Mouse (Mus musculus) activated CD4-positive, CD25-positive, alpha-beta regulatory T cell (primary cell): ENCODE data around the gene Pou5f1. TPM values are rescaled to one million over a fixed set of nuclear protein-coding genes. Genes with fewer than 3 reads are reported as not detected.

Experiments
- polyA plus RNA-seq, 2 experiments: library from polyadenylated mRNA; unstranded; fragments of 100-300 nt; shearing (Covaris generic); gene quantifications; one replicate each; pipeline ENCODE4 v1.2.1; 2017

Pou5f1 gene
- not detected for polyA plus RNA-seq

DNA sequence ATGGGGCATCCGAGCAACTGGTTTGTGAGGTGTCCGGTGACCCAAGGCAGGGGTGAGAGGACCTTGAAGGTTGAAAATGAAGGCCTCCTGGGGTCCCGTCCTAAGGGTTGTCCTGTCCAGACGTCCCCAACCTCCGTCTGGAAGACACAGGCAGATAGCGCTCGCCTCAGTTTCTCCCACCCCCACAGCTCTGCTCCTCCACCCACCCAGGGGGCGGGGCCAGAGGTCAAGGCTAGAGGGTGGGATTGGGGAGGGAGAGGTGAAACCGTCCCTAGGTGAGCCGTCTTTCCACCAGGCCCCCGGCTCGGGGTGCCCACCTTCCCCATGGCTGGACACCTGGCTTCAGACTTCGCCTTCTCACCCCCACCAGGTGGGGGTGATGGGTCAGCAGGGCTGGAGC lies at the start of gene Pou5f1:
Gene Pou5f1 (plus strand): TSS at position 243 of the 400 bp plus-strand sequence.

DNA sequence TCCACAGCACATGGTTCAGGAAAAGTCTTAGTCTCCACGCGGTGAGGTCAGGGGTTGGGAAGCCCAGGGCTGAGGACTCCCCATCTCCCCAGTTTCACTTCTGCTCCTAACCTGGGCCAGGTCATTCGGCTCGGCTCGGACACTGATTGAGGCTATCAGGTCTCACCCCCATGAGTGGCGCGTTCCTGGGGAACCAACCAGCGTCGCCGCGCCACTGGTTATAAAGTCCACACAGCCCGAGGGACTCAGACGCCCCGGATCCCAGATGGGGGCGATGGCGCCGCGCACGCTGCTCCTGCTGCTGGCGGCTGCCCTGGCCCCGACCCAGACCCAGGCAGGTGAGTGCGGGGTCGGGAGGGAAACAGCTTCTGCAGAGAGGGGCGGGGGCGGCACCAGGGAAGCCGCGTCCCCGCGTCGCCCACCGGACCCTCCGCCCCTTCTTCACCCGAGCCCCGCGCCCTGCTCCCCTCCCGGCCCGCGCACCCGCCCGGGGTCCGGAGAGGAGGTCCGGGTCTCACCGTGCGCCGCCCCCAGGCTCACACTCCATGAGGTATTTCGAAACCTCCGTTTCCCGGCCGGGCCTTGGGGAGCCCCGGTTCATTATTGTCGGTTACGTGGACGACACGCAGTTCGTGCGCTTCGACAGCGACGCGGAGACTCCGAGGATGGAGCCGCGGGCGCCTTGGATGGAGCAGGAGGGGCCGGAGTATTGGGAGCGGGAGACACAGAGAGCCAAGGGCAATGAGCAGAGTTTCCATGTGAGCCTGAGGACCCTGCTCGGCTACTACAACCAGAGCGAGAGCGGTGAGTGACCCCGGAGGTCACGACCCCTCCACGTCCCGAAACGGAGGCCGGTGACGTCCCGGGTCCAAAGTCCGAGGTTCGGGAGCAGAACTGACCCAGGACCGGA lies 35.7 kb upstream of the Pou5f1 start, which contains the start of gene H2-Q10:
Gene H2-Q10 (plus strand): TSS at position 248 of the 910 bp plus-strand sequence.

DNA sequence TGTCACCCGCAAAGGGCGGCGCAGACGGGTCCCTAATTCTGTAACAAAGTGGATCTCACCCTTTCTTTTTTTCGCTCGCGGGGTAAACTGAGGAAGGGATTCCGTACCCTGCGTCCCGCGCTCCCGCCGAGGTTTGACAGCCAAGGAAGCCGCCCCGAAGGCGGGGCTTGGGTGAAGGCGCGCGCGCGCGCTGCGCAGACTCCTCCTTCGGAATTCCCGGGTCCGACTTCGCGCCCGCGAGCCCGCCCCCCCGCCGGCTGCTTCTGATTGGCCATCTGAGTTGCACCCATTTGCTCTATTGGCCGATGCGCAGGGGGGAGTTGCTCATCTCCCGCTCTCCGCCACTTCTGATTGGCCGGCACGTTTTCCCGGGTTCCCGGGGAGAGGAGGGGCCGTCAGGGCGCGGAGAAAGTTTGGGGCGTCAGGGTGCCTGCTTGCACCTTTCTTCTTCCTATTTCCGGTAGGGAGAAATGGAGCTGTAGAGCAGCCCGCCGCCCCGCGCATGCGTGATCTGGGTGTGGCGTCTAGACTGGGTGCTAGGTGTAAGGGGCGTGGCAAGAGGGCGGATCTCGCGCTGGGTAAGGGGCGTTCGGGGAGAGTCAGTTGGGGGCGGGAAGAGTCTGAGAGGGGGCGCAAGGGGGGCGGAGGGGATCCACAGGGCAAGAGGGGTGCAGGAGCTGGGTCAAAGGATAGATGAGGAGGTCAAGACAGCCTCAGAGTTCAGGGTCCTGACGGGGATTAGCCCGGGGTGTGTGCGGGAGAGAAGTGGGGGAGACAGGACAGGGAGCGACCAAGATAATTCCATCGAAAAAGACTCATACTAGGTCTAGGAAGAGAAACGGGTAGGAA lies 11.1 kb downstream of the Pou5f1 start, which contains the start of the genes Tcf19 and Cchcr1:
Gene Tcf19 (minus strand): TSS at position 173 of the 849 bp plus-strand sequence.
Gene Cchcr1 (plus strand): TSS at position 449 of the 849 bp plus-strand sequence.

DNA sequence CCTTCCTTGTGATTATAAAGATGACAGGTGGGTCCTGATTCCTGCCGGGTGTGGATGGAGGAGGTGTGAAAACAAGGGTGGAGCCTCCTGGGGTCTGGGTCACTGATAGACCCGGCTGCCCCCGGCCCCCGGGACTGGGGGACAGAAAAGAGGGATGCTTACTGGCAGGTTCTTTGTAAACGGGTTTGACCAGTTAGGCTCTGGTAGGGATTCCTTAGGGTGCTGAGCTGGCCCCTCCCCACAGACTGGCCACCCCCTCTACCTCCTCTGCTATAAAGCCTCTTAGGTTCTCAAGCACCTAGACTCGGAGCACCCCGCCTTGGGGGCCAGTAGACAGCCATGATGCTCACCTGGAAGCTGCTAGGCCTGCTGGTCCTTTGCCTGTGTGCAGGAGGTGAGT lies 27.1 kb downstream of the Pou5f1 start, which contains the start of gene Psors1c2:
Gene Psors1c2 (plus strand): TSS at position 301 of the 400 bp plus-strand sequence.

DNA sequence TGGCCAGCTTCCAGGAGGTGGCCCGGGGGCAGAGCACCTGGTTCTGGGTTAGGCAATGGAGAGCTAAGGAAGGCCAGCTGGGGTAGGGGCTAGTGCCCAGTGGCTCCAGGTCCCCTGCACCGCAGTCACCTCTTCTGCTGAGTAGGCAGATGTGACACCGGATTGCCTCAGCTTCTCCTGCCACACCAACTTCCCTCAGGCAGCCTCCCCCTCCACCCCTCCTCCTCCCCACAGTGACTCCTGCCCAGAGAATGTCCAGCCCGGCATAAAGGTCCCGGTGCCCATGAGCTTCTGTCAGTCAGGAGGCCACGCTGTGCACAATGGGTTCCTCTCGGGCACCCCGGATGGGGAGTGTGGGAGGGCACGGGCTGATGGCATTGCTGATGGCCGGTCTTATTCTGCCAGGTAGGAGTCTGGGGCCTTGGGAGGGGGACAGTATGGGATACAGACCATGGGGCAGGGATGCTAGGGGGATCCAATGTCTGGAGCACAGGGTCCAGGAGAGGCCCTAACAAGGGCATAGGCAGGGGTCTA lies 46.1 kb downstream of the Pou5f1 start, which contains the start of gene Cdsn:
Gene Cdsn (plus strand): TSS at position 248 of the 534 bp plus-strand sequence.

Other genes with a start within 250 kb of the Pou5f1 start
- 1,000 to 10,000 TPM; 4,556 to 6,565 TPM for gene H2-D1, start 243.3 kb upstream of the Pou5f1 start, polyA plus RNA-seq
- gene H2-Q1, start 185.6 kb upstream of the Pou5f1 start, polyA plus RNA-seq = under 1 TPM in 1 of 2 experiments, not detected in 1; 0.64 TPM
- gene H2-Q2, start 163.8 kb upstream of the Pou5f1 start, polyA plus RNA-seq = 10 to 100 TPM; 10.9 to 18.5 TPM
- 10 to 100 TPM; 45.4 to 61.9 TPM for gene H2-Q4, start 126.4 kb upstream of the Pou5f1 start, polyA plus RNA-seq
- gene H2-Q6, start 81.2 kb upstream of the Pou5f1 start, polyA plus RNA-seq = 100 to 1,000 TPM; 448 to 693 TPM
- gene H2-Q7, start 66.9 kb upstream of the Pou5f1 start, polyA plus RNA-seq = 1,000 to 10,000 TPM; 1,586 to 2,503 TPM
- gene H2-Q10, start 35.9 kb upstream of the Pou5f1 start, polyA plus RNA-seq = 10 to 100 TPM; 13.2 to 21.8 TPM
- gene Tcf19, start 10.8 kb downstream of the Pou5f1 start, polyA plus RNA-seq = 10 to 100 TPM; 31.6 to 32.0 TPM
- 1 to 10 TPM; 7.6 to 8.0 TPM for gene Cchcr1, start 11.1 kb downstream of the Pou5f1 start, polyA plus RNA-seq
- not detected for gene Psors1c2, start 27.2 kb downstream of the Pou5f1 start, polyA plus RNA-seq
- under 1 TPM in 1 of 2 experiments, not detected in 1; 0.12 TPM for gene Cdsn, start 46.1 kb downstream of the Pou5f1 start, polyA plus RNA-seq
- under 1 TPM in 1 of 2 experiments, not detected in 1; 0.12 TPM for gene 2300002M23Rik, start 61.4 kb downstream of the Pou5f1 start, polyA plus RNA-seq
- gene Sfta2, start 95.5 kb downstream of the Pou5f1 start, polyA plus RNA-seq = not detected
- gene Gm9573, start 120.6 kb downstream of the Pou5f1 start, polyA plus RNA-seq = not detected
- gene Mucl3, start 137.7 kb downstream of the Pou5f1 start, polyA plus RNA-seq = under 1 TPM in 1 of 2 experiments, not detected in 1; 0.06 TPM
- 10 to 100 TPM; 22.3 to 24.8 TPM for gene Vars2, start 161.6 kb downstream of the Pou5f1 start, polyA plus RNA-seq
- 10 to 100 TPM; 18.2 to 20.7 TPM for gene Gtf2h4, start 167.7 kb downstream of the Pou5f1 start, polyA plus RNA-seq
- 1 to 10 TPM; 6.1 to 8.7 TPM for gene Ddr1, start 198.6 kb downstream of the Pou5f1 start, polyA plus RNA-seq